Mouse (Mus musculus): ENCODE measurements around the gene Srsf3. TPM values are rescaled to one million over a fixed set of nuclear protein-coding genes. Genes with fewer than 3 reads are reported as not detected.

The Srsf3 gene
- polyA plus RNA-seq (2014; fragmentation: Illumina TruSeq; extraction: RNeasy Lipid Tissue Mini Kit (QIAGEN cat#74804); ENCODE audit: low read depth, low replicate concordance): 269 TPM

GRCm38 (mm10) chr17:29032274-29033069 is at the start of gene Srsf3:
Gene Srsf3 (plus strand): TSS chr17:29032628.

GRCm38 (mm10) chr17:29007641-29008325 is 24.6 kb upstream of the Srsf3 start, which contains the start of gene Stk38:
Gene Stk38 (minus strand): TSS chr17:29007995.

GRCm38 (mm10) chr17:29090776-29091175 is 58.3 kb downstream of the Srsf3 start, which contains the start of gene Cdkn1a:
Gene Cdkn1a (plus strand): TSS chr17:29090976.

Other genes starting within 250 kb of the Srsf3 start
- 10.8 TPM for gene Brpf3, start 231.5 kb upstream of the Srsf3 start, polyA plus RNA-seq (2014; fragmentation: Illumina TruSeq; extraction: RNeasy Lipid Tissue Mini Kit (QIAGEN cat#74804); ENCODE audit: low read depth, low replicate concordance)
- not detected for gene Pnpla1, start 174.2 kb upstream of the Srsf3 start, polyA plus RNA-seq (2014; fragmentation: Illumina TruSeq; extraction: RNeasy Lipid Tissue Mini Kit (QIAGEN cat#74804); ENCODE audit: low read depth, low replicate concordance)
- 0.16 TPM for gene 4930539E08Rik, start 117.3 kb upstream of the Srsf3 start, polyA plus RNA-seq (2014; fragmentation: Illumina TruSeq; extraction: RNeasy Lipid Tissue Mini Kit (QIAGEN cat#74804); ENCODE audit: low read depth, low replicate concordance)
- gene Pxt1, start 88.8 kb upstream of the Srsf3 start, polyA plus RNA-seq (2014; fragmentation: Illumina TruSeq; extraction: RNeasy Lipid Tissue Mini Kit (QIAGEN cat#74804); ENCODE audit: low read depth, low replicate concordance): not detected
- gene Kctd20, start 80.7 kb upstream of the Srsf3 start, polyA plus RNA-seq (2014; fragmentation: Illumina TruSeq; extraction: RNeasy Lipid Tissue Mini Kit (QIAGEN cat#74804); ENCODE audit: low read depth, low replicate concordance): 32.4 TPM
- 76.6 TPM for gene Stk38, start 24.6 kb upstream of the Srsf3 start, polyA plus RNA-seq (2014; fragmentation: Illumina TruSeq; extraction: RNeasy Lipid Tissue Mini Kit (QIAGEN cat#74804); ENCODE audit: low read depth, low replicate concordance)
- gene Cdkn1a, start 58.3 kb downstream of the Srsf3 start, polyA plus RNA-seq (2014; fragmentation: Illumina TruSeq; extraction: RNeasy Lipid Tissue Mini Kit (QIAGEN cat#74804); ENCODE audit: low read depth, low replicate concordance): 7.0 TPM
- gene Rab44, start 81.5 kb downstream of the Srsf3 start, polyA plus RNA-seq (2014; fragmentation: Illumina TruSeq; extraction: RNeasy Lipid Tissue Mini Kit (QIAGEN cat#74804); ENCODE audit: low read depth, low replicate concordance): not detected
- gene Cpne5, start 205.5 kb downstream of the Srsf3 start, polyA plus RNA-seq (2014; fragmentation: Illumina TruSeq; extraction: RNeasy Lipid Tissue Mini Kit (QIAGEN cat#74804); ENCODE audit: low read depth, low replicate concordance): not detected
- 13.6 TPM for gene Ppil1, start 231.6 kb downstream of the Srsf3 start, polyA plus RNA-seq (2014; fragmentation: Illumina TruSeq; extraction: RNeasy Lipid Tissue Mini Kit (QIAGEN cat#74804); ENCODE audit: low read depth, low replicate concordance)
- 187 TPM for gene BC004004, start 236.2 kb downstream of the Srsf3 start, polyA plus RNA-seq (2014; fragmentation: Illumina TruSeq; extraction: RNeasy Lipid Tissue Mini Kit (QIAGEN cat#74804); ENCODE audit: low read depth, low replicate concordance)